Mouse (Mus musculus) kidney, adult 18-20 months (tissue): ENCODE measurements around the gene Ccdc86.

Experiments
- DNase-seq: peaks from one replicate; pipeline ENCODE4 v3.0.0; 2021

The Ccdc86 gene

DNA sequence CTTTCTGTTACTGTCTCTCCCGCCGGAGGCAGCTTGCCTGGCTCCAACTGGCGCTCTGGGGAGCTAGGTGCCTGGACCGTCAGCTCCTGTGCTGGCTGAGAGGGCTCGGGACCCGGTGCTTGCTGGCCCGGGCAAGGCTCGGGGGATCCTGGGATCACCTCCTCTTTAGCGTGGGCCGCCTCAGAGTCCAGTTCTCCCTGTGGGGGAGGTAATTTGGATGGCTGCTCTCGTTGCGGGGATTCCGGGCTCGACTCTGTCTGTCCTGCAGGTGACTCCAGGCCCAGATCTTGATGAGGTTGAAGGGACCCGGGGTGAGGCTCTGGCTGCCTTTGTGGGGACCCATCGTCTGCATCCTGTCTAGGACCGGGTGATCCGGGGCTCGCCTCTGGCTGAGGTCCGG lies 650 bp downstream of the Ccdc86 start:
- no peak for DNase-seq

GRCm38 (mm10) chr19:10947219-10947618 lies 1.8 kb downstream of the Ccdc86 start:
- no peak for DNase-seq

DNA sequence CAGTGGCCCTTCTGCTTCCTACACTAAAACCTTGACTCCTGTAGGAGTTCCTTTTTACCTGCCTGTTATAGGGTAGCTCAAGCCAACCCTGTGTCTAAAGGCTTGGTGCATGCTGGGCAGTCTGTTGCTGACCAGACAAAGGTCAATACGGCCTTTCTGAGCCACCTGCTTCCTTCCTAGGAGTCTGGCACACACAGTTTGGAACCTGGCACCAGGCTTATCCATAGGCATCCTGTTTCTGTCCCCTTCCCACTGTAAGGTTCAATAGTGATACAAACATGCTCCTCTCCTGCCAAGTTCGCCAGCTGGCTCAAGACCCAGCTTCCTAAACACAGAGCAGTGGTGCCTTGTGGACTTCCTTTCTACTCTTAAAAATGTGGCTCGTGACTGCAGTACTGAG lies 2.6 kb downstream of the Ccdc86 start:
- no peak for DNase-seq

- DNase-seq: no peak
These were observed 5.1 kb downstream of the Ccdc86 start for GRCm38 (mm10) chr19:10943955-10944354.

DNA sequence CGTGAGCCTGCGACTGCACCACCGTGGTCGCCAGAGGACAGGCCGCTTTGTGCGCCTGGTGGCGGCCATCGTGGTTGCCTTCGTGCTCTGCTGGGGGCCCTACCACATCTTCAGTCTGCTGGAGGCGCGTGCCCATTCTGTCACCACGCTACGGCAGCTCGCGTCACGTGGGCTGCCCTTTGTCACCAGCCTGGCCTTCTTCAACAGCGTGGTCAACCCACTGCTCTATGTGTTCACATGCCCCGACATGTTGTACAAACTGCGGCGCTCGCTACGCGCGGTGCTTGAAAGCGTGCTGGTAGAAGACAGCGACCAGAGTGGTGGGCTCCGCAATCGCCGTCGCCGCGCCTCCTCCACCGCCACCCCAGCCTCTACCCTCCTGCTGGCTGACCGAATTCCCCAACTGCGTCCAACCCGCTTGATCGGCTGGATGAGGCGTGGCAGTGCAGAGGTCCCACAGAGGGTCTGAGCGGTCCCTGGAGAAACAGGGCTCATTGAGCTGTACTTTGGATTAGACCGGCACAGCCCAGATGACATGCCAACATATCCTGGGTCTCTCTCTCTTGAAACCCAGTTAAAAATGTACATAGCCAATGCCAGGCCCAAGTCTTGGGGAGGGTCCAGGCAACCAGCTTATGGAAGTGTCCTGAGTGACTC lies 8.1 kb downstream of the Ccdc86 start:
- DNase-seq: no peak

DNA sequence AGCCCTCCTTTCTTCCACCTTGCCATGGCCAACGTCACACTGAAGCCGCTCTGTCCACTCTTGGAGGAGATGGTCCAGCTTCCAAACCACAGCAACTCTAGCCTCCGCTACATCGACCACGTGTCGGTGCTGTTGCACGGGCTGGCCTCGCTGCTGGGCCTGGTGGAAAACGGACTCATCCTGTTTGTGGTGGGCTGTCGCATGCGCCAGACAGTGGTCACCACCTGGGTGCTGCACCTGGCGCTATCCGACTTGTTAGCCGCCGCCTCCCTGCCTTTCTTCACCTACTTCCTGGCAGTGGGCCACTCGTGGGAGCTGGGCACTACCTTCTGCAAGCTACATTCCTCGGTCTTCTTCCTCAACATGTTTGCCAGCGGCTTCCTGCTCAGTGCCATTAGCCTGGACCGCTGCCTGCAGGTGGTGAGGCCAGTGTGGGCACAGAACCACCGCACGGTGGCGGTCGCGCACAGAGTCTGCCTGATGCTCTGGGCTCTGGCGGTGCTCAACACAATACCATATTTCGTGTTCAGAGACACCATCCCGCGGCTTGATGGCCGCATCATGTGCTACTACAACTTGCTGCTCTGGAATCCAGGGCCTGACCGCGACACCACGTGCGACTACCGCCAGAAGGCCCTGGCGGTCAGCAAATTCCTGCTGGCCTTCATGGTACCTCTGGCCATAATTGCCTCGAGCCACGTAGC lies 8.8 kb downstream of the Ccdc86 start:
- peak; percentile 80 for DNase-seq

DNA sequence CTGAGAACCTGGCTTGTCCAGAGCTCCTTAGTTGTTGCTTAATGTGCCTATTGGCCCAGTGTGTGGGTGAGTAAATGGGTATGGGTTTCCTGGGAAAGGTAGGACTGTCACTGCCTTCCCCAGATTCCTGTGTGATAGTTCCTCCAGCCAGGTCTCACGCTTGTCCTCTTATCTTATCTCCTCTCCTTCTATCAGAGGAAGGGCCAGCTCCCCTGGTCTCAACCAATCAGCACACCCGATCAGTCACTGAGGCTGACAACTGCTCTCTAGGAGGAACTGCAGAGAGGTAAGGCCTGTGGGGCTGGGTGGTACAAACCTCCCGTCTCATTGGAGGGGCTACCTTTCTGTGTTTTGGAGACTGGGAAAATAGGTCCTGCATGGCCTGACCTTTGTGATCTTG lies 10.3 kb downstream of the Ccdc86 start:
- no peak for DNase-seq

DNA sequence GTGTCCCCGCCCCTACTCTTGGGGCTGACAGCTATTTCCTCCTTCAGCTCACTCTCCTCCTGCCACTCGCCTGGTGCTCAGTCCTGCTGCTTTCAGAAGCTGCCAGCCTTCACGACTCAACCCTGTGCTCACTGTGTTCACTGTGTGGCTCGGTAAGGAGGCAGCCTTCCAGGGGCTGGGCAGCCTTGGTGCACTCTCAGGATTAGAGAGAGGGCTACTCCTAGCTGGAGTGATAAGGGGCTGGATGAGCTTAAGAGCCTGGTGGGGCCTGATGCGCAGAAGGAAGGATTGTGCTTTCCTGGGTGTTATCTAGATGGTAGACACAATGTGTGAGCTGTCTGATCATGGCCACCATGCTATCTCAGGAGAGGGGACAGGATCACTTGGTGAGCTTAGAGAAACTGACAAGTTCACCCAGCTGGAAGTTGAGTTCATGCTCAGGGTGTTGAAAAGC lies 11.9 kb downstream of the Ccdc86 start, which contains the start of gene Ptgdr2:
Gene Ptgdr2, plus strand, starts transcription at position 51 of the 454 bp plus-strand sequence.
- no peak for DNase-seq

- no peak for DNase-seq
These were observed 13.0 kb downstream of the Ccdc86 start for GRCm38 (mm10) chr19:10936077-10936476.

DNA sequence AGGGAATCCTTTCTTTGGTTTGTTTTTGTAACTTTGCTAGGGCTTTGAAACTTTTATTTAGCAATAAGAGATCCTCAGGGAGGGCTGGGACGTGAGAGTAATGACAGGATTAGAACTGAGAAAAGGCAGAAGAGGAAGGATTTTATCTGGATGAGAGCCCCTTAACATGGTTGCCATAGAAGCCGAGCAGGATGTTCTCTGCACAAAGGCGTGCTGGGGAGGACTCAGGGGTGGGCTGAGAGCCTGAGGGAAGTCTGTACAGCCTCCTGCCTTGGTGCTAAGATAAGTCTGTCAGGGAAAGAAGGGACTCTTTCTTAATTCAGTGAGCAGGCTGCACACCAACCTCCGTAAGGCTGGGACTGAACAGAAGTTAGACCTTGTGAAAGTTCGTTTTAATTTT lies 14.0 kb downstream of the Ccdc86 start:
- DNase-seq: no peak

DNA sequence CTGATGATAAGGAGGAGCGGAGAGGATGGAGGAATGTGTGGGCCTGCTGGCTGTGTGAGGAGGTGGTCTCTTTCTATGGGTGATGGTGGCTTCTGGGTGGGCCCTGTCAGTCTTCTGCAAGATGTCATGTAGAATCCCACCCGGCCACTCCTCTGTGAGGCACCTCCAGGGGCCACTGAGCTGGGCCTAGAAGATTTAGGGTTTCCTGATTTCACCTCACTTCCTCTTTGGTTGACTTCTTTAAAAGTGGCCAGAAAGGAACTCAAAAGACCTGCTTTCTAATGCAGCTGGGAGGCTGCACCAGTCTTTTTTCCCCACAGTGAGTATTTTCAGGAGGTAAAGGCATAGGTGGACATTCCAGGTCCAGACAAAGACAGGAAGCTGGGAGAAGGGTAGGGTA lies 18.4 kb downstream of the Ccdc86 start:
- DNase-seq: no peak

GRCm38 (mm10) chr19:10926666-10927065 lies 22.4 kb downstream of the Ccdc86 start:
- DNase-seq: no peak

- peak; percentile 27 for DNase-seq
These were observed 22.9 kb downstream of the Ccdc86 start for GRCm38 (mm10) chr19:10926123-10926621.

- no peak for DNase-seq
These were observed 24.8 kb downstream of the Ccdc86 start for GRCm38 (mm10) chr19:10924220-10924619.

- DNase-seq: no peak
These were observed 28.0 kb downstream of the Ccdc86 start for GRCm38 (mm10) chr19:10921058-10921457.

- no peak for DNase-seq
These were observed 28.5 kb downstream of the Ccdc86 start, which contains the start of gene Zp1 for GRCm38 (mm10) chr19:10920532-10920931. Gene Zp1, minus strand, starts transcription at chr19:10920632.

GRCm38 (mm10) chr19:10918321-10918991 lies 30.6 kb downstream of the Ccdc86 start:
- DNase-seq: no peak

DNA sequence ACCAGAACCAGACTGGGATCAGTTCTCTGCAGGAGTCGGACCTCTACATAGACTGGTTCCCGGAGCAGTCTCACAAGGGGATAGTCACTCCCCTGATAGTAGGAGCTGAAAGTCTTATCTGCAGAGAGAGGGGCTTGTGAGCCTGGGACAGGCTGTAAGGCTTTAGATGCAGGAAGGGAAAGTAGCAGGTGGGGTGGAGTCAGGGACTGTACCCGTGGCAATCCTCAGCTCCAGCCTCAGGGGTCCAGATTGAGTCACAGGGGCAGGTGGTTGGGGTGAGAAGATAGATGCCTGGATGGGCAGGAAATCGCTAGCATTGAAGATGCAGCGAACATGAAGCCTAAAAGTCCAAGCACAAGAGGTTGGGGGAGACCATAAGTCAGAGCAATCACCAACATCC lies 32.6 kb downstream of the Ccdc86 start:
- no peak for DNase-seq

DNA sequence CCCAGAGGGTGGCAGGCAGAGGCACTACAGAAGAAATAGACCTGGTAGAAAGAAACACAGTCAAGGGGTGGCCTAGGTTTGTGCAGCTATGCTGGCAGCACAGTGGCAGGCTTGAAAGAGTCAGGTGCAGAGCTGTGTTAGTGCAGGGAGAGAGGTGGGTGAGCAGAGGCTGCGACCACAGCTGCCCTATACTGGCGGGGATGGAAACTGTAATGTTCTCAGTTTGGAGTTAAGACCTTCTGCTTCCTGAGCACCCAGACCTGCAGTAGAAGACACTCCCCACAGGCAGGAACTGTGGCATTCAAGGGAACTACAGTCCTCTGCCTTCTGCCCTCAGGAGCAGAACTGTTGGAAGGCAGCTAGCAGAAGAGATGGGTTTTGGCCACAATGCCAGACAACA lies 34.2 kb downstream of the Ccdc86 start:
- no peak for DNase-seq

DNA sequence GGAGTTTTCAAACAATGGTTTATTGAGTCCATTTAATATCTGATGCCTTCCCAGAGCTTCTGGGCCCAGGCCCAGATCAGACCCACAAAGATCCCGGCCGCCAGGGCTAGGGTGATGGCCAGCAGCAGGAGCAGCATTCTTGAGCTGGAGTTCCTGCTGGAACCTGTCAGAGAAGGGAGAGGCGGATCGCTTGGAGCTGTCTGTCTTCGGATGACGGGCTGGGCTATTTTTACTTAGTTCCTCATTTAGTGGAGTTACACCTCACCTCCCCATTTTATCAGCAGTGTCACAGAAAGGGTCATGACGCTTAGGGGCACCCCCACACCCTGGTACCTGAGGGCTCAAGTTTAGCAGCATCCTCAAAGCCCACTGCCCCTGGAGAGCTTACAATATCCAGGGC lies 34.8 kb downstream of the Ccdc86 start:
- no peak for DNase-seq

- DNase-seq: no peak
These were observed 39.9 kb downstream of the Ccdc86 start for GRCm38 (mm10) chr19:10909087-10909721.

DNA sequence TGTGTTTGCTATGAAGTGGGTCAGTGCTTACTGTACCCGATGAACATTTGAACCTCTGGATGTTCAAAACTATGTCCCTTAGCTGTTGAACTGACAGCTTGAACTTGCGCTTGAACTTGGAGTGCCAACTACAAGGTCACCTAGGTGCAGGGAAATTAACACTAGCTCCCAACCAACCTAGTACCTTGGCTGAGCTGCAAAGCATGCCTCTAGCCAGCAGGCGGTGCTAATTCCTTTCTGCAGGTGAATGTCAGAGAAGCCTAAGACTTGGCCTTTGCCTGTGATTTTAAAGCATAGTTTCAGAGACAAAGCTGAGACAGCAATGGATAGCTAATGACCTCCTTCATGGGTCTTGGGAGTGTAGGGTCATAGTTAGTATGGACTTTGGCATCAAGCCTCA lies 41.2 kb downstream of the Ccdc86 start:
- peak; percentile 72 for DNase-seq

DNA sequence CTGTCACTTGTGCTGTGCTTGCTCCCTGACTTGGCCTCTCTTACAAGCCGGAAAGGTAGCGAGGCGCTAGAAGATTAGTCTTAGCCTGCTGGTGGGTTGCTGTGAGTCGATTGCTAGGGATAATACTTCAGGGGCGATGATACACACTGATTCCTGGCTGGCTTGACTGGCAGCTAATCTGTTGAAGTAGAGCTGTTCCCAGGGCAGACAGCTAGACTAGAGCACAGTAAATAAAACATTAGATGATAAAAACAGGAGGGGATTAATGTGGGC lies 43.4 kb downstream of the Ccdc86 start:
- DNase-seq: no peak
